Mouse (Mus musculus) right cerebral cortex, postnatal 36 days (tissue): Measurements from ENCODE around the gene Itpk1.

Experiments
- DNase-seq, 2 experiments: peaks; one replicate each; pipeline ENCODE4 v3.0.0; 2022; ENCODE audit warnings: low spot score in 2 of 2, mixed read lengths in 1 of 2

The Itpk1 gene

DNA sequence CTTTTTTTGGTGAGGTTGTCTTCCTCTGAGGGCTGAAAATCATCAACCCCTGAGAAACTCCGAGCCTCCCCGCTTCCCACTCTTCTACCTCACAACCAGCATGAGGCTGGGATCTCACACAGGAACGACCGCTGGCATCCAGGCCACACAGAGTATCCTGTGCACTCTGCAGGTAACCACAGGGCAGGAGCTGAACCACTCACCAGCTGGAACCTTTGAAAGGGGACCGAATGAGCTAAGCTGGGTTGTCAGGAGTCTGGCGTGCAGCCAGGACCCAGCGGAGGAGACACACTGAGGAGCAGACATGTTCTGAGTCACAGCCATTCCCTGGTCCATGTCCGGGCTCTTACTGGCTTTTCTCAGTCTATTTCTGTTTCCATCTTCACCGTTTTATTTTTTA, 111.0 kb downstream of the Itpk1 start:
- DNase-seq: peak; percentile 42 to 61

DNA sequence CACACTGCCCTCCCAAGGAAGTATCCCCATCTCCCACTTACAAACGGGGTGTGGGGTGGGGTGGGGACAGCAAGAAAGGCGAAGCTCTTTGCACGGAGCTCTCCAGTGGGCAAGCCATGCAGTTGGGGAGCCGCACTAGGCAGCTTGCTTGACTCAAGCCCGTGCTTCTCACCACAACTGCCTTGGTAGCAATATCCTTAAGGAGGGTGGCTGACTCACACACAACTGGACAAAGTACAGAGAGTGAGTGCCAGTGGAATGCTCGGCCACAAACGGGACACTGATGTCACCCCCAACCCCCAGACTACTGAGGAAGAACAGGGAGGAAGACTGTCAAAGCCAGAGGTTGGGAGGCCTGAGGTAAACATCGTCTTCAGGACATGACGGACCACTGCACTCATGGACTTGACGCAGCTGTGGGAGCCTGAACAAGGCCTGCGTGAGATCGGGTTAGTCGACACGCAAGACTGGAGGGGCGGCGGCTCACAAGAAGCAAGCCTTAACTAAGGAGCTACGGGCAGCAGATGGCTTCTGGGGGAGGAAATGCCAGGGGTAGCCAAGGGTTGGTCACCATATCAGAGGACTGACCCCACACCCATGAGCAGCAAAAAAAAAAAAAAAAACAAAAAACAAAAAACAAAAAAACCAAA, 113.9 kb downstream of the Itpk1 start:
- DNase-seq: no peak

DNA sequence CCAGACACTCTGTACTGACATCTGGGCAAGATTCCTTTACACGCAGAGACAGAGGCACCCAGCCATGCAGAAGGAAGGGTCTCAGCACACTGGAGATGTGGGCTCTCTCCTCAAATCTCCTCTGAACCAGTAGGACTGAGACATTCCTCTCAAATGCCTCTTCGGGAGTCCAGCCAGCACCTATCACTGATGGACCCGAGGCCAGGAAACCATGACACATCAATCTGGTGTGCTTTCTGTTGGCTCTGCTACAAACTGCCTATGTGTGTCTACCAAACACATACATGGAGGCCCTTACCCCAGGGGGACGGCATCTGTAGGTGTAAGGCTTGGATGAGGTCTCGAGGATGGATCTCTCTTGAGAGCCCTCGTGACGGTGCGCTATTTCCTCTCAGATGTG, 117.6 kb downstream of the Itpk1 start:
- DNase-seq: no peak

DNA sequence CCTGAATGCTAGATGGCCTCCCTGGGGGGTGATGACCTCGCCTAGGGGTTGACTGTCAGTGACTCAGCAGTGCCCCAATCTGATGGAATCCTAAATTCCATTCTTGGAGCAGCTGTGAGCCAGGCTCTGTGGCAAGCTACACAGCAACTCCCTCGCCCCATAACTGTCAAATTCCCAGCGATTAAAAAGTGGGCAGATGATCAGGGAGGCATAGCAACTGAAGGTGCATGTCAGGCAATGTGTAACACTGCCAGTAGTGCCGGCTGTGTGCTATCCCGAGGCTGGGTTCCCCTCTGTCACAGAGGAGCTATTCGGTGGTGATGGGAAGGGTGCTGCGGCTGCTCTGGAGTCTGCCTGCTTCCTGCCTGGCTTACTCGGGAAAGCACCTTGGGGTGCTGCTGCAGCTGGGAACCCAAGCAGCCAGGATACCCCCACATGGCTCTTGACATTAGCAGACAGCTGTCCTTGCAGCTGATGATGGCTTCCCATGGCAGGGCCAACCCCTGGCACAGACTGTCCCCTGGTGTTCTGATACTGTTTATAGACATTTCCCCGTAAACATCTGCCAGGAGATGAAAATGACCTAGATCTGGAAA, 118.3 kb downstream of the Itpk1 start:
- peak in 1 of 2 experiments; percentile 25 for DNase-seq

DNA sequence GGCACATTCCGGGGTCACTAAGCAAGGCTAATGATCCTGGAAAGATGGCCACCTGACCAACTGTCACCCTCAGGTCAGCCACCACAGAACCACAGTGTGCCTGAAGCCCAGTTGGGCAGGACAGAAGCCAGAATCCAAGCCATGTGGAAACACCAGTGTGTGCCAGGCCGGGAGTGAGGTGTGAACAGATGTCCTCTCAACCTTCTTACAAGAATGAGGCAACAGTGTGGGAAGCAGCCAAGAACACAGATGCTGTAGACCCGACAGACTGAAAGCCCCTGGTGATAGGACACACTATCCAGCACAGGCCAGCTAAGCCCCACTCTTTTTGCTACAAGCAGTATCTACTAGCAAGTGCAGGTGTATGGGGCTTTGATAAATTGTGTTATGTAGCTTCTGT, 119.3 kb downstream of the Itpk1 start:
- DNase-seq: peak; percentile 24 to 60

DNA sequence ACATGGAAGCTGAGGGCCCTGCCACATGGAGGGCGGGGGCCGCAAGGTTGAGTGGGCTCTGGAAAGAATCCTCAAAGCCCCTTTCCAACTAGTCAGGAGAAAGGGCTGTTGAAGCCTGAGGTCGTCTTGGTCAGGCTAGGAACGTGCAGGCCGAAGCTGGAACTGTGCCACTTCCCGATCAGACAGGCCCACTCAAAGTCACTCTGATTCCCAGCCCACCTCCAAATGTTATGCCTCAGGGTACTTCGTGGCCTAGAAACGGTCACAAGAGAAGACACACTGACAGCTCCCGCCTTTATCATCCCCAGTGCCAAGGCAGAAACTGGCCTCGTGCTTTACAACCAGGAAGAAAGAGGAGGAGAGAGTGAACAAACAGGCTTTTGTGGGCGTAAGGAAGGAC, 122.3 kb downstream of the Itpk1 start:
- no peak for DNase-seq

DNA sequence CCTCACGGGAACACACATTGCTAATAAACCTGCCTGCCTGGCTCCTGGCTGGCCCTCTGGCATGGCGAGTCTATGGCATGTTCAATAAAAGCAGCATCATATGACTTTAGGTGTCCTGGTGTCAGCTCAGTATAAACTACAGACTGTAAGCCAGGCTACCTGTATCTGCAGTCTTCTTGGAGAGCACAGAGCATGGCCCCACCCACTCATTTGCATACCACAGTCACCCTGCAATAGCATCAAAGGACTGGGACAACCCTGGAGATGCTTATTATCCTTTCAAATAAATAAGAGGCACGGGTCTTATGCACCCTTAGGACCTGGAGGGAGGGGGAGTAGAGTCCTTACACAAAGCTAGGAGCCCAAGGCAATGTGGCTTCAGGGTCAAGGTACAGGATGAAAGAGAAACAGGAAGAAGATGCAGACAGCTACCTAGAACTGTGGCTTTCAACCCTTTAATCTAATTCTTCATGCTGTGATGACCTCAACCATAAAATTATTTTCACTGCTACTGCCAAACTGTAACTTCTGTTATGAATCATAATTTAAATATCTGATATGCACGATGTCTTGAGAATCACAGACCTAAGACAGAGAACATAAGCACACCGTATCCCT, 123.0 kb downstream of the Itpk1 start:
- no peak for DNase-seq

DNA sequence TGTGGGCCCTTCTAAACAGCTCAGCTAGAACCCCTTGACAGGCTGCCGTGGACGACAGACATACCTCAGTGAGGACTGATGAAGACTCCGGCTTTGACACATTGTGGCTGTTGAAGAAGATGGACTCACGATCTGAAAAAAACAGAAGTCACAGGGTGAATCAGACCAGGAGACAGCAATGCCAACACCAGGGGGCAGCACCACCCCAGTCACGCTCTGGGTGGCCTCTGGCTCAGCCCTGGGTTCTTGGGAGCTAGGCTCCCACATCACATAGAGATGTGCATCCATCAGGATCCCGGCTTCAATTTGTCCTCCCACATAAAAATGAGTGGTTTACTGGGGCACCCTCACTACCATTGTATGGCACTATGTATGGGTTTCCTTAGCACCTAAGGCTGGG, 125.7 kb downstream of the Itpk1 start:
- DNase-seq: peak; percentile 48 to 49

DNA sequence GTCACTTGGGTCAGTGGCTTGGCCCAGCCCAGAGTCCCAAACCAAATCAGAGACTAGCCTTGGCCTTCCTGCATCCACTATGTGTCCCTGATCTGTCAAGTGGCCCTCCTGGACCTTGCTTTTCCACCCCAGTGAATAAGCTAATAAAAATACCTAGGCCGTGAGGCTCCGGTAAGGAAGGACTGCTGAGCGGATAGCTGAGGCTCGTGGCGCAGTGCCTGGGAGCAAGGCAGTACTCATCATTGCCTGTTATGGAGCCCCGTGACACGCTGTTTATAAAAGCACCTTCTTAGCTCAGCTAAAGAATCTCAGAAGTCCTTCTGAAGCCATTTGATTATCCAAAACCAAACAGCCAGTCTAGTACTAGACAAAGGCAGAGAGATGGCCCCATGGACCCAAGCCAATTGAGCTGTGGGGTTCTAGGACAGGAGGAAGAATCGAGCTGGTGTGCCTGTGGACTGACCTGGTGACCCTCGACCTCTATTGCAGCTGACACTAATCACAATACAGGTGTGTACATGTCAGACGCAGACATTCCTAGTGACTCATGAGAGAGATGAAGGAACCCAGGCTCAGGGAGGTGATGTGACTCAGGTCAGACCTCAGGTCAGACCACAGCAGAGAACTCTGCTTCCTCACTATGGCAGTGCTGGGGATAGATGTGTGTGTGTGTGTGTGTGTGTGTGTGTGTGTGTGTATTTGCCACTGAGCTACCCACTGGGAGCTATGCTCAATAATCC, 127.9 kb downstream of the Itpk1 start:
- DNase-seq: no peak

DNA sequence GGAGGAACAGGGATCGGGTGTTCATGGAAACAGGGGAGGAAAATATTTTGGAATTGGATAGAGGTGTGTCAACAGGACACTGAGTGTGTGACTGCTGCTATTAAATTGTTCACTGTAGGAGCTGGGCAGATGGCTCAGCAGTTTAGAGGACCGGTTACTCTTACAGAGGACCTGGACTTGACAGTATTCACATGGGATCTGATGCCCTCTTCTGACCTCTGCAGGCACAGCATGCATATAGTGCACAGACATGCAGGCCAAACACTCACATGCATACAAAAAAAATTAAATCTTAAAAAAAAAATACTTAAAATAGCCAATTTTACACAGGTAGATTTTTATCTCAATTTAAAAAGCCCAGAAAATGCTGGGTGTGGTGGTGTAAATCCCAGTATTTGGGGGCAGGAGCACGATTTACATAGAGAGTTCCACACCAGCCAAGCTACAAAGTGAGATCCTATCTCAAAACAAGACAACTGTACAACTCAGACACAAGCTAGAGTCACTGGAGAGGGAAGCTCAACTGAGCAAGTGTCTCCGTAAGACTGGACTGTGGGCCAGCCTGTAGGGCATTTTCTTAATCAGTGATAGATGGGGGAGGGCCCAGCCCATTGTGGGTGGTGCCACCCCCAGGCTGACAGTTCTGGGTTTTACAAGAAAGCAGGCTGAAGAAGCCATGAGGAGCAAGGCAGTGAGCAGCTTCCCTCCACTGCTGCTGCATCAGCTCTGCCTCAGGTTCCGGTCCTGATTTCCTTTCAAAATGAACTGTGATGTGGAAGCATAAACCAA, 129.0 kb downstream of the Itpk1 start:
- no peak for DNase-seq

DNA sequence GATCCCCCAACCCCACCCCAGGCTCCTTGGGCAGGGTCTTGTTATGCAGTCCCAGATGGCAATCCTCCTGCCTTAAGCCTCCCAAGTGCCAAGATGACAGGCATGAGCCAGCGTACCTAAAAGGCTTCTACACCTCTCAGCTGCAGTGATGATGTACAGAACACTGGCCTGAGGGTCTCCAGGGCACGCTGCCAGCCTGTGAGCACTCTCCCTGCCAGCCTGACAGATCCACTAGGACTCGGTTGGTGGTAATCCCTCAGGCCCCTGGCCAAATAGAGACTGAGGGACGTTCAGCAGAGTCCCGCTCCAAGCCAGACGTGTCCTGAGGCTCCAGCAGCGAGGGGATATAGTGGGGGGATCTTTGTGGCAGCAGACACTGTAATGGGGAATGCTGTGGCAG, 131.7 kb downstream of the Itpk1 start:
- DNase-seq: no peak

DNA sequence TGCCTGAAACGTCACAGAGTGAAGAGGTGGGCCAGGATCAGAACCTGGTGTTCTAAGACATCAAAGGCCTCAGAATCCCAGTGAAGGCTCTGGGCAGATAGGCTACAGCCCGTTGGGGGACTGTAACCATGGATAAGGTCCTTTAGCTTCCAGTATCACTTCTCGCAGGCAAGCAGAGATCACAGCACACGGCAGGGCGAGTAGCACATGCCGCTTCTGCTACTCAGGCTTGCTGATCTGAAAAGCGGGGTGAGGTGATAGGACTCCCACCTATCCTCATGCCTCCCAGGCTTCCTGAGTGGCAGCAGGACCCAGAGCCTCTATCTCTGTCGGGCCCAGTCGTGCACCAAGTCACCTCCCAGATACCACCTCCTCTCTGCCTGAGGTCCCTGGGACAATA, 133.1 kb downstream of the Itpk1 start:
- DNase-seq: no peak

DNA sequence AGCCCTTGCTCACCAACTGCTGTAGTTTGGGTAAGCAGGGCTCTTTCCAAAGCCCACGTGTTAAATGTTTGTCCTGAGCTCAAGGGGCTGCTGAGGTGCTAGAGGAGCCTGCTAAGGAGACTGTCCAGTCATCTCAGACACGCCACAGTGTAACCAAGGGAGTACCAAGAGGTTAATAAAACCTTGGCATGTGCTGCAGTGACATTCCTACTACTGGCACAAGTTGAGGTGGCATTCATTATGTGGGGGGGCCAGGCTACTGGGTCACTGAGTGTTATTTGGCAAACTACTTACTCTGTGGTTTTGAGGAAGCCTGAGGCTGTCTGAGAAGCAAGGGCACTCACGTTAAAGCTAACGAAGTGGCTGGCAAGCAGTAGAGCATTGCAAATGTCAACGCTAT, 134.0 kb downstream of the Itpk1 start:
- no peak for DNase-seq

DNA sequence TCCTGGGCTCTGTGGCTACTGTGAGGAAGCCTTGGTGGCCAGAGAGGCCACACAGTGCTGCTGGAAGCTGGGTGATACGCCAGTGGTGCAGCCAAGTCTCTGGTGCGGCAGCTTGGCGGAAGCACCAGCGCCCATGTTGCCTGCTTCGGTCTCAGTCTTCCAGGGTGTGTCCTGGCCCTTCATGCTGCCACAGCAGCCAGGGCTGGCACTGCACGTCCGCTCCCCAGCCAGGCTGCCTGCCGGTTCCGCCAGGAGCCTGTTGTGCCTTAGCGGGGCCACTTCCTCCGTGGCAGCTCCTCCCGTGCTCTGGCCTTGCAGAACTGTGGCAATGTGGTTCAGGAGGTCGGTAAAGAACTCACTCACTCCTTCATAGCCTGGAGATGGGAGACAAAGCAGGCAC, 134.6 kb downstream of the Itpk1 start:
- no peak for DNase-seq

DNA sequence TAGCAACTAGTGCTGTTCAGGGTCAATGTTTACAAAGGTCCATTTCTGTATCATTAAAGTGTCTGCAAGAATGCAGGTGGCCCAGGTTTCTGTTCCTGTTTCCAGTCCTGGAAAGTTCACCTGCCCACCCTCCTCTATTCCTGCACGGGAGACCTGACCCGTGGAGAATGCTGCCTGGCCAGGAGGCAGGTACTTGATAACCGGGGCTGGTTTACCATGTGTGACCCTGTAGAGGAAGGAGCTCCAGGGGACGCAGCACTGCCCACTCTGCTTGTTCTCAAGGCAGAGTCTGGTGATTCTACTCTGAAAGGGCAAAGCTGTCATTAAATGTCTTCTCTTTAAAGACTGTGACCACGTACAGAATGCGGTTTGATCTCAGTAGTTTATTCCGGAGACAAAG, 136.5 kb downstream of the Itpk1 start:
- no peak for DNase-seq

DNA sequence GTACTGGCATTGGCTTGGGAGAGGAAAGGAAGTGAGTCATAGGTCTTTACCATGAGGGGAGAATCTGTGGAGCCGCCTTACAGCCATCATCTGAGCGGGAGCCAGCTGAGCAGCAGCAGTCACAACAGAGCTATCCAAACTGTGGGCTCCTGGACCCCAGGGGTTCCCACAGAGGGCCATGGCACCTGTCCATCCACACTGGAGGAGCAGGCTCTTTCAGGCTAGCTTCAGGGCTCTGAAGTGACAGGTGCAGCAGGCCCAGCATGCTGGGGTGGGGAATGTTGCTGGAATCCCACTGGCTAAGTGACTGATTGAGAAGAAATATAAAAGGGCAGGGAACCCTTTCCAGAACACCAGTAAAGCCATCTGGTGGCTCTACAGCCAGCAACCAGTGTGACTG, 137.8 kb downstream of the Itpk1 start:
- no peak for DNase-seq

DNA sequence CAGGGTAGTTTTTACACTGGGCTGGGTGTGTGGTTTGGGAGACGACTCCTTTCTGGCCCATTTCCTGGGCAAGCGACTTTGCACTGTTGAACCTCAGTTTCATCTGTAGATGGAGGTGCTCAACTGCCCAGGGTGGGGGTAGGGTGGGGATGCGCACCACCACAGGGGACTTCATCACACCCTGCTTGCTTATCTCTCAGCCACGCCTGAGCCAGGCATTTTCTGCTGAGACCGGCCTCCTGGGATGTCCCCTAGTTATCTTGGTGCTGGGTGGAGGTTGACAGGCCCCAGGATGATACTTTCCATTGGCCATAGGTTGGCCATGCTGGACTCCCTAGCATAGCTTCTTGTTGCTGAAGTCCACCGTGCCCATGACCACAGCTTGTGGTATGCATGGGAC, 139.6 kb downstream of the Itpk1 start:
- no peak for DNase-seq

DNA sequence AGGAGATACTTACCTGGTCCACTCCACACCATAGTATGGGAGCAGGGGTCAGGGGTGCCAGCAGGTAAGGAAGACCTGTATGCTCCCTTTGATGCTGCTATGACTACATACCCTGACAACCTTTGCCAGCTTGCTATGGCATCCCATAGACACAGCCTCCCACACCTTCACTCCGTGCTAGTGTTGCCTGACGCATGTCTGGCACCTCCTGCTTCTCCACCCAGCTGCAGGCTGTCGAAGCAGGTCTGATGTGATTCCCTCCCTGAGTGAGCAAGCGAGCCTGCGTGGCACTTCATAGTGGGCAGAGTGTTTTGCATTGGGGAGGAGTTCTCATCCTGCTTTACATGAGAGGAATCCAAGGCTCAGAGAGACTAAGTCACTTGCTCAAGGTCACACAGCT, 147.4 kb downstream of the Itpk1 start:
- DNase-seq: peak; percentile 46 to 59

DNA sequence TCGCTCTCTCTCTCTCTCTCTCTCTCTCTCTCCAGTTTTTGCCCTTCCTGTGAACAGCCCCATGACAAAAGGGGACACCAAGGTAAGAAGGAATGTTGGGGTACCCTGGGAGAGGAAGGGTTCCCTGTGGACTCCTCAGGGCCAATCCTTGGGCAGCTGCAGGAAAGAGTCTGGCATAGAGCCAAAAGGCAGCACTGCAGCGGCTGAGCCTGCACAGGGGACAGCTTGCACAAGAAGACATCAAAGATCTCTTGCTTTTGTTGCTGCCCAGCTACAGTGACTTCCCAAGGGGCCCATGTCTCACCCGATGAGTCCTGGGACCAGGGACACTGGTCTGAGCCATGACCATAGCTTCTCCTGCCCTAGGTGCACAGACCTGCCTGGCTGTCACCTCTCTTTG, 148.9 kb downstream of the Itpk1 start:
- no peak for DNase-seq

DNA sequence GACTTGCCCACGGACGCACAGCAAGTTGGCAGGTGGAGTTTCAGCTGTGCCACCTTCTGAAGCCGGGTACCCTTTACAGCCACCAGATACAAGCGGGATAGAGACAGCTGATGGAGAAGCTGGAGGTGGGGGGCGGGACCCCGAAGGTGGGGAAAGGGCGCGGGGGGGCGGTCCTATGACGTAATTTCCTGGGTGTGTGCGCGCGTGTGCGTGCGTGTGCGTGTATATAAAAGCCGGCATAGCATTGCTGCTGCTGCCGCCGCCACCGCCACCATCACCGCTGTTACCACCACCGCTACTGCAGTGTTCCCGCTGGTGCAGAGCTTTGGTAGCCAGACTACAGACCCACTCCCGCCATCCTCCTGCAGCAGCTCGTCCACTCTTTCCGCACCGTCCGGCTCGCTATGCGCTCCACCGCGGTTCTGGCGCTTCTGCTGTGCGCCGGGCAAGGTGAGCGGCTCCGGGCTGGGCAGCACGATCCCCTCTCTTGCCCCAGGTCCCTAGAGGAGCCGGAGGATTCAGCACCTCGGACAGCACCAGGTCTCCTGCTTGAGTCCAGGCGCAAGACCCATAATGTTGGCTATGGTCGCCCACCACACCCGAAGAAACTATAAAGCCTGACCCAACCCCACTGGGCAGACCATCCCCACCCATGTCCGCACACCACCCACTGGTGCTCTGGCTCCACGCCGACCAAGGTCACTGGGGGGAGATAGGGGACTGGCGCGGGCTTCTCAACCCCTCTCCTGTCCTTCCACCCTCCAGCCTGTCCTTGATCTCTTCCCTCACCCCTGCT, 149.8 kb downstream of the Itpk1 start, which contains the start of gene Chga:
TSS of gene Chga (plus strand) at position 249 of the 796 bp plus-strand sequence.
- DNase-seq: peak; percentile 76 to 78

DNA sequence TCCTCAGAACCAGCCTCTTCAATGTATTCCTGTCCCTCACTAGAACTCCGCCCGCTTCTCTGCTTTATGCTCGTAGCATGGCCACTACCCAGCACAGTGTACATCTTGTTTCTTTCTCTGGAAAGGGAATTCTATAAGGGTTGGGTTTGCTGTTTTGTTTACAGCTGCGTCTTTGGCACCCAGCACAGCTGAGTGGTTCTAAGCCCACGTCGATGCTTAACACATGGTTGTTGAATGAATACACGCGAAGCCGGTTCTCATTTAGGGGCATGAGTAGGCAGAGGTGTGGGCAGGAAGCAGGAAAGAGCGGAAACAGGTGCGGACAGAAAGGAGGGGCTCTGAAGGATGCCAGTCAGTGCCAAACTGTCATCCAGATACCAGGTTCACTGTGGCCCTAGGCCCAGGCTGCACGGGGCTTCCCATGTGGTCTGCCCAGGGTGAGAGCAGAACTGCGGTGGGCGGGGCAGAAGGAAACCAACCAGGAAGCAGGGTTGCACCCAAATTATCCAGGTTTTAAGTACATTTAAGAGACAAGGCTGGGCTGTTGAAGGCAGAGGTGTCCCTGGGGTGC, 150.9 kb downstream of the Itpk1 start:
- peak; percentile 29 to 34 for DNase-seq
